Mouse (Mus musculus): ENCODE results near the gene Bag6. TPM values are rescaled to one million over a fixed set of nuclear protein-coding genes. Genes with fewer than 3 reads are reported as not detected.

The Bag6 gene
- total and polyA plus RNA-seq, 3 experiments, result 69.5 to 686 (median 182) TPM

GRCm38 (mm10) chr17:35108097-35108496, 26.9 kb upstream of the Bag6 start, which contains the start of gene Ly6g5c:
Ly6g5c (plus strand) TSS chr17:35108279.
- no peak for TF ChIP-seq POLR2AphosphoS5 (IDR thresholded peaks at IDR 0.05; ENCODE audit: insufficient replicate concordance, low read depth, low read length)
- TF ChIP-seq TAL1 (conservative IDR thresholded peaks at IDR 0.05; ENCODE audit: low read depth, low read length), result no peak
- TF ChIP-seq CTCF (IDR thresholded peaks at IDR 0.05; ENCODE audit: low read depth, low read length), result no peak
- TF ChIP-seq GATA2 (IDR thresholded peaks at IDR 0.05; ENCODE audit: borderline replicate concordance, low read depth, low read length), result no peak
- no peak for TF ChIP-seq GATA1 (IDR thresholded peaks at IDR 0.05; ENCODE audit: borderline replicate concordance, low read length)
- ATAC-seq (ENCODE audit: extremely low read depth, insufficient number of reproducible peaks, low FRiP score, poor library complexity, severe bottlenecking) (no peak), DNase-seq (ENCODE audit: low spot score) (no peak)
- Histone ChIP-seq H3K27me3 (ENCODE audit: insufficient read depth, low read length) (peaks cover 6% of the 10 kb centered on the region; the same call in 1 of the 2 replicates), H3K36me3 (replicated peaks) (peaks cover 21% of the 10 kb centered on the region), H3K4me3 (ENCODE audit: low read depth, low read length) (no peak within 1 kb of the TSS), H3K4me1 (ENCODE audit: insufficient read depth, low read depth, low read length) (peaks cover 57% of the 10 kb centered on the region), H3K9me3 (replicated peaks) (no peaks in the 10 kb centered on the region)

GRCm38 (mm10) chr17:35111774-35112173, 23.2 kb upstream of the Bag6 start:
- no peak for ATAC-seq (ENCODE audit: extremely low read depth, insufficient number of reproducible peaks, low FRiP score, poor library complexity, severe bottlenecking)
- TF ChIP-seq POLR2AphosphoS5 (IDR thresholded peaks at IDR 0.05; ENCODE audit: insufficient replicate concordance, low read depth, low read length) (no peak), TAL1 (conservative IDR thresholded peaks at IDR 0.05; ENCODE audit: low read depth, low read length) (no peak), CTCF (IDR thresholded peaks at IDR 0.05; ENCODE audit: low read depth, low read length) (no peak), GATA2 (IDR thresholded peaks at IDR 0.05; ENCODE audit: borderline replicate concordance, low read depth, low read length) (no peak), GATA1 (IDR thresholded peaks at IDR 0.05; ENCODE audit: borderline replicate concordance, low read length) (no peak)
- no peak for DNase-seq (ENCODE audit: low spot score)
- Histone ChIP-seq H3K36me3 (replicated peaks) (peaks cover 36% of the 10 kb centered on the region), H3K4me1 (ENCODE audit: insufficient read depth, low read depth, low read length) (peaks cover 33% of the 10 kb centered on the region), H3K9me3 (replicated peaks) (no peaks in the 10 kb centered on the region), H3K4me3 (ENCODE audit: low read depth, low read length) (no peak overlapping the region), H3K27me3 (ENCODE audit: insufficient read depth, low read length) (peaks cover 6% of the 10 kb centered on the region; the same call in 1 of the 2 replicates)

GRCm38 (mm10) chr17:35115046-35116019, 19.6 kb upstream of the Bag6 start, which contains the start of gene Ly6g5b:
Ly6g5b (minus strand) TSS chr17:35115428.
- DNase-seq (ENCODE audit: low spot score), result no peak
- Histone ChIP-seq H3K9me3 (replicated peaks) (no peaks in the 10 kb centered on the region), H3K4me1 (ENCODE audit: insufficient read depth, low read depth, low read length) (peaks cover 40% of the 10 kb centered on the region), H3K36me3 (replicated peaks) (peaks cover 69% of the 10 kb centered on the region), H3K27me3 (ENCODE audit: insufficient read depth, low read length) (peaks cover 6% of the 10 kb centered on the region; the same call in 1 of the 2 replicates), H3K4me3 (ENCODE audit: low read depth, low read length) (no peak within 1 kb of the TSS)
- ATAC-seq (ENCODE audit: extremely low read depth, insufficient number of reproducible peaks, low FRiP score, poor library complexity, severe bottlenecking), result no peak
- TF ChIP-seq GATA2 (IDR thresholded peaks at IDR 0.05; ENCODE audit: borderline replicate concordance, low read depth, low read length), result no peak
- no peak for TF ChIP-seq CTCF (IDR thresholded peaks at IDR 0.05; ENCODE audit: low read depth, low read length)
- TF ChIP-seq GATA1 (IDR thresholded peaks at IDR 0.05; ENCODE audit: borderline replicate concordance, low read length), result no peak
- no peak for TF ChIP-seq TAL1 (conservative IDR thresholded peaks at IDR 0.05; ENCODE audit: low read depth, low read length)
- no peak for TF ChIP-seq POLR2AphosphoS5 (IDR thresholded peaks at IDR 0.05; ENCODE audit: insufficient replicate concordance, low read depth, low read length)

- Histone ChIP-seq H3K4me1 (ENCODE audit: insufficient read depth, low read depth, low read length) (peaks cover 70% of the 10 kb centered on the region), H3K36me3 (replicated peaks) (peaks cover 72% of the 10 kb centered on the region), H3K4me3 (ENCODE audit: low read depth, low read length) (peak overlapping the region; percentile 89), H3K27me3 (ENCODE audit: insufficient read depth, low read length) (no peaks in the 10 kb centered on the region), H3K9me3 (replicated peaks) (no peaks in the 10 kb centered on the region)
- TF ChIP-seq GATA1 (IDR thresholded peaks at IDR 0.05; ENCODE audit: borderline replicate concordance, low read length), result no peak
- TF ChIP-seq CTCF (IDR thresholded peaks at IDR 0.05; ENCODE audit: low read depth, low read length), result no peak
- TF ChIP-seq TAL1 (conservative IDR thresholded peaks at IDR 0.05; ENCODE audit: low read depth, low read length), result no peak
- no peak for TF ChIP-seq POLR2AphosphoS5 (IDR thresholded peaks at IDR 0.05; ENCODE audit: insufficient replicate concordance, low read depth, low read length)
- no peak for TF ChIP-seq GATA2 (IDR thresholded peaks at IDR 0.05; ENCODE audit: borderline replicate concordance, low read depth, low read length)
- no peak for DNase-seq (ENCODE audit: low spot score)
- no peak for ATAC-seq (ENCODE audit: extremely low read depth, insufficient number of reproducible peaks, low FRiP score, poor library complexity, severe bottlenecking)
Measured at GRCm38 (mm10) chr17:35120745-35121142, 14.2 kb upstream of the Bag6 start.

- Histone ChIP-seq H3K36me3 (replicated peaks) (peaks cover 67% of the 10 kb centered on the region), H3K9me3 (replicated peaks) (no peaks in the 10 kb centered on the region), H3K27me3 (ENCODE audit: insufficient read depth, low read length) (no peaks in the 10 kb centered on the region), H3K4me3 (ENCODE audit: low read depth, low read length) (peak within 1 kb of the TSS; percentile 89), H3K4me1 (ENCODE audit: insufficient read depth, low read depth, low read length) (peaks cover 65% of the 10 kb centered on the region)
- DNase-seq (ENCODE audit: low spot score) (peak; percentile 96), ATAC-seq (ENCODE audit: extremely low read depth, insufficient number of reproducible peaks, low FRiP score, poor library complexity, severe bottlenecking) (peak; percentile 94)
- TF ChIP-seq GATA2 (IDR thresholded peaks at IDR 0.05; ENCODE audit: borderline replicate concordance, low read depth, low read length) (no peak), POLR2AphosphoS5 (IDR thresholded peaks at IDR 0.05; ENCODE audit: insufficient replicate concordance, low read depth, low read length) (no peak), TAL1 (conservative IDR thresholded peaks at IDR 0.05; ENCODE audit: low read depth, low read length) (no peak), CTCF (IDR thresholded peaks at IDR 0.05; ENCODE audit: low read depth, low read length) (no peak), GATA1 (IDR thresholded peaks at IDR 0.05; ENCODE audit: borderline replicate concordance, low read length) (no peak)
Measured at GRCm38 (mm10) chr17:35121143-35121799, 13.7 kb upstream of the Bag6 start, which contains the start of gene Gpank1. Gpank1 (plus strand) TSS chr17:35121455.

Data from G1E (cell line).